Mouse (Mus musculus) central nervous system, embryonic 11.5 days (tissue): Measurements from ENCODE around the gene Rgs9bp. TPM values are rescaled to one million over a fixed set of nuclear protein-coding genes. Genes with fewer than 3 reads are reported as not detected.

Experiments
- polyA plus RNA-seq: library from polyadenylated mRNA; depleted of rRNA; stranded (reverse); fragments of >200 nt; gene quantifications from 2 replicates; pipeline ENCODE4 v1.2.3, GENCODE M21; 2012; rRNA removed

Rgs9bp gene
- polyA plus RNA-seq = 0.37 and 0.43 TPM in 2 replicates

GRCm38 (mm10) chr7:35585191-35586054 lies at the start of gene Rgs9bp:
Rgs9bp (minus strand) TSS chr7:35585582.

GRCm38 (mm10) chr7:35586055-35586905 lies 898 bp upstream of the Rgs9bp start, which contains the start of gene Ankrd27:
Ankrd27 (plus strand) TSS chr7:35586244.

GRCm38 (mm10) chr7:35556205-35556603 lies 29.2 kb downstream of the Rgs9bp start, which contains the start of gene Nudt19:
Nudt19 (minus strand) TSS chr7:35556304.

GRCm38 (mm10) chr7:35537562-35537961 lies 47.8 kb downstream of the Rgs9bp start, which contains the start of gene Tdrd12:
Tdrd12 (minus strand) TSS chr7:35537745.

Other genes with a start within 250 kb of the Rgs9bp start
- 7.8 and 8.8 TPM in 2 replicates for gene Faap24, start 188.7 kb downstream of the Rgs9bp start, polyA plus RNA-seq
- gene Cep89, start 188.5 kb downstream of the Rgs9bp start, polyA plus RNA-seq = 47.0 and 88.6 TPM in 2 replicates
- gene Slc7a9, start 136.8 kb downstream of the Rgs9bp start, polyA plus RNA-seq = 0.37 and 0.93 TPM in 2 replicates
- gene Tdrd12, start 47.8 kb downstream of the Rgs9bp start, polyA plus RNA-seq = 0.11 TPM in 1 of 2 replicates, not detected in the other
- 26.7 and 34.5 TPM in 2 replicates for gene Nudt19, start 29.3 kb downstream of the Rgs9bp start, polyA plus RNA-seq
- gene Ankrd27, start 662 bp upstream of the Rgs9bp start, polyA plus RNA-seq = 30.1 and 31.7 TPM in 2 replicates
- gene Pdcd5, start 61.9 kb upstream of the Rgs9bp start, polyA plus RNA-seq = 247 and 309 TPM in 2 replicates
- 20.6 and 47.9 TPM in 2 replicates for gene Dpy19l3, start 168.9 kb upstream of the Rgs9bp start, polyA plus RNA-seq
- gene Zfp507, start 217.4 kb upstream of the Rgs9bp start, polyA plus RNA-seq = 20.1 and 25.2 TPM in 2 replicates